ENCODE assay signal across 19 mouse cellular contexts in genomic region chr2:77871146-77871545, GRCm38 (mm10). TPM values are rescaled to one million over a fixed set of nuclear protein-coding genes. Genes with fewer than 3 reads are reported as not detected.
"Had no signal": no experiment of that assay in that cellular context is flagged by ENCODE, and none has a peak within 500 bp of the region (broad histone marks: within the 10 kb centered on the region; RNA-seq: fewer than 3 reads in every experiment).

No protein-coding gene starts in this region.

- H3K4me1 ChIP-seq: midbrain, embryonic 12.5 days; neural tube, embryonic 13.5 days; neural tube, embryonic 15.5 days had no signal

- H3K36me3 ChIP-seq: midbrain, embryonic 12.5 days; neural tube, embryonic 13.5 days; neural tube, embryonic 15.5 days had no signal

- H3K27ac ChIP-seq: midbrain, embryonic 12.5 days; neural tube, embryonic 13.5 days; neural tube, embryonic 15.5 days had no signal

- H3K4me2 ChIP-seq: lung, embryonic 14.5 days; midbrain, embryonic 12.5 days; neural tube, embryonic 13.5 days; neural tube, embryonic 15.5 days had no signal

- ATAC-seq: midbrain, embryonic 16.5 days had no signal

- H3K9me3 ChIP-seq: midbrain, embryonic 12.5 days; neural tube, embryonic 13.5 days; neural tube, embryonic 15.5 days had no signal

- H3K9ac ChIP-seq: lung, embryonic 14.5 days; midbrain, embryonic 12.5 days; neural tube, embryonic 13.5 days; neural tube, embryonic 15.5 days had no signal

- DNase-seq: lung, adult 18-20 months; lung, embryonic 14.5 days; lung, postnatal 10 days; lung, postnatal 4 days; midbrain, embryonic 14.5 days; retina, postnatal 1 day; right cerebral cortex, adult 18-20 months; right cerebral cortex, postnatal 25 days; right cerebral cortex, postnatal 4 days; spleen, adult 18-20 months; thymus, adult 18-20 months; thymus, postnatal 14 days; thymus, postnatal 36 days had no signal

- H3K4me3 ChIP-seq: midbrain, embryonic 12.5 days; myocyte; neural tube, embryonic 13.5 days; neural tube, embryonic 15.5 days had no signal

- H3K27me3 ChIP-seq: midbrain, embryonic 12.5 days; neural tube, embryonic 13.5 days; neural tube, embryonic 15.5 days had no signal

RNA-seq across cellular contexts. Expression of gene Zfp385b, which starts 51.7 kb away (rescaled TPM):
- total RNA-seq: megakaryocyte, adult 5-6 weeks had no signal
